Mouse (Mus musculus): Measurements from ENCODE around the gene Osm.

DNA sequence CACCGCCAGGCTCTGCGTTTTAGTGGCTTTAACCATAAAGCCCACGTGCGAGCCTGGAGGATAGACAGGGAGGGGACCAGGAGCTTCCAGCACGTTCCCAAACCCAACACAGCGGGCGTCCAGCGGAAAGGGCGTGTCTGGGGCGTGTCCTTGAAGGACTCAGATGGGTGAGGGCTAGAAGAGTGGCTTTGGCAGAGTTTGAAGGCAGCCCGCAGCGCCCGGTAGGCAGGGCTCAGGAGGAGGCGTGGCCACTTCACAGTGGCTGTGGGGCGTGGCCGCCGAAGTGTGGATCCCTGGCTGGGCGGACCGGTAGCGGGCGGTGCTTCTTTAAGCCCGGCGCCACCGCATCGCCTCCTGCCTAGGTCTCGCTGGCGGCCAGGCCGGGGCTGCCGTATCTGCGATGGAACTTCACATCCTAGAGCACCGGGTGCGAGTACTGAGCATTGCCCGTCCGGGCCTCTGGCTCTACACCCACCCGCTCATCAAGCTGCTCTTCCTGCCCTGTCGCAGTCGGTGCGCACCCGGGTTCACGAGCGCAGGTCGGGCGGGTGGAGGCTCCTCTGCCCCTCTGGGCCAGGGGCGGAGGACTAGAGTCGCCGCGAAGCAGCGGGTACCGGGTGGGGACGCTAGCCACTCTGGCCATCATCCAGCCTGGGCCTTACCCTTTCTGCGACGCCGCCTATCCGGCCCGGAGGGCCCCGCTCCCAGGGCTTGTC, 18.1 kb upstream of the Osm start, which contains the start of gene Castor1:
- no peak for TF ChIP-seq POLR2A (IDR thresholded peaks at IDR 0.05; ENCODE audit: insufficient read depth, low read depth, low read length)
- no peak; the same call in 1 of the 2 replicates for TF ChIP-seq CTCF (IDR thresholded peaks at IDR 0.05; ENCODE audit: insufficient read depth, low read depth, low read length)
